Mouse (Mus musculus) embryonic facial prominence, embryonic 15.5 days (tissue): ENCODE measurements around the gene Cpne6. TPM values are rescaled to one million over a fixed set of nuclear protein-coding genes. Genes with fewer than 3 reads are reported as not detected.
A peak's percentile ranks its signal among the peaks of the same experiment; 100 is the strongest.

Experiments used
- ATAC-seq: fragments of 200-750 bp; cut with Nextera tagmentation; 2 replicates; pipeline ENCODE4 v1.8.0; 2017; ENCODE audit warnings: low read depth, moderate TSS enrichment; ENCODE audit not compliant: insufficient number of reproducible peaks, low FRiP score, low TSS enrichment
- H3K27ac ChIP-seq: fragments of 300-500 bp; sonication (generic); replicated peaks from 2 replicates; pipeline ENCODE4 v1.5.1; 2015; ENCODE audit warnings: mild to moderate bottlenecking, inconsistent platforms
- H3K27me3 ChIP-seq: fragments of 300-500 bp; sonication (generic); 2 replicates; pipeline ENCODE4 v1.6.1; 2015; ENCODE audit warnings: inconsistent platforms
- H3K36me3 ChIP-seq: fragments of 300-500 bp; sonication (generic); 2 replicates; pipeline ENCODE4 v1.6.1; 2015; ENCODE audit warnings: mild to moderate bottlenecking, inconsistent platforms
- H3K4me1 ChIP-seq: fragments of 300-500 bp; sonication (generic); 2 replicates; pipeline ENCODE4 v1.6.1; 2015; ENCODE audit warnings: inconsistent platforms
- H3K4me2 ChIP-seq: fragments of 300-500 bp; sonication (generic); replicated peaks from 2 replicates; pipeline ENCODE4 v1.6.1; 2015; ENCODE audit warnings: mild to moderate bottlenecking, inconsistent platforms
- H3K4me3 ChIP-seq: fragments of 300-500 bp; sonication (generic); replicated peaks from 2 replicates; pipeline ENCODE4 v1.5.1; 2015; ENCODE audit warnings: mild to moderate bottlenecking, inconsistent platforms
- H3K9ac ChIP-seq: fragments of 300-500 bp; sonication (generic); 2 replicates; pipeline ENCODE4 v1.6.1; 2015; ENCODE audit warnings: inconsistent platforms
- H3K9me3 ChIP-seq: fragments of 300-500 bp; sonication (generic); replicated peaks from 2 replicates; pipeline ENCODE4 v1.6.1; 2016; ENCODE audit warnings: inconsistent platforms
- WGBS: fragments of 180-500 bp; shearing (Covaris S2); methylation state at CpG from one replicate; pipeline ENCODE4 v1.1.7; 2015; 5-methylcytosine and 5-hydroxymethylcytosine counted together
- polyA plus RNA-seq: library from polyadenylated mRNA; unstranded; fragments of >200 nt; fragmentation: Nextera tagmentation; extraction: Ambion mirVana; gene quantifications from 2 replicates; pipeline ENCODE4 v1.2.1, GENCODE M21; 2015

The Cpne6 gene
- polyA plus RNA-seq, 1 experiment from 2014 or later = 1.6 TPM

DNA sequence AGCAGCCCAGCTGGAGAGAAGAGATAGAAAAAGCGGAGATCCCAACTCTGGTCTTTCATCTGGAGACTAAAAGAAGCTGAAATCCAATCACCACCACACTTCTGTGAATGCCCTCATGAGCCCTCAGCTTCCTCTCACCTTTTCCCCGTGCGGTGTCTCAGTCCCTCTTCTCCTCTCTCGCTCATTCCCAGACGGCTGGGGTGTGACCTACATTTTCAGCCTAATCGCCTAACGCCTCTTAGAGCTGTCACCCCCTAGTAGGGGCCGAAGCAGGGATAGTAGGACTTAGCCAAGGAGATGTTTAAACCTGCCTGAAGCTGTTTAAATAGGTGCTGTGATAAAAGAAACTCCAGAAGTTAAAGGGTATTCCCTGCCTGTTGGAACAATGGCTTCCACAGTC is 14.5 kb downstream of the Cpne6 start, which contains the start of gene Nrl:
Gene Nrl, minus strand, starts transcription at position 197 of the 400 bp plus-strand sequence.
- Histone ChIP-seq H3K27me3 (peaks cover 42% of the 10 kb centered on the region), H3K36me3 (no peaks in the 10 kb centered on the region), H3K4me2 (no peak within 1 kb of the TSS), H3K27ac (no peak within 1 kb of the TSS), H3K4me1 (peaks cover 10% of the 10 kb centered on the region), H3K4me3 (no peak within 1 kb of the TSS), H3K9me3 (no peaks in the 10 kb centered on the region), H3K9ac (no peak within 1 kb of the TSS)
- WGBS = 31% methylated on average over 8 of the region's 8 CpGs
- no peak for ATAC-seq

DNA sequence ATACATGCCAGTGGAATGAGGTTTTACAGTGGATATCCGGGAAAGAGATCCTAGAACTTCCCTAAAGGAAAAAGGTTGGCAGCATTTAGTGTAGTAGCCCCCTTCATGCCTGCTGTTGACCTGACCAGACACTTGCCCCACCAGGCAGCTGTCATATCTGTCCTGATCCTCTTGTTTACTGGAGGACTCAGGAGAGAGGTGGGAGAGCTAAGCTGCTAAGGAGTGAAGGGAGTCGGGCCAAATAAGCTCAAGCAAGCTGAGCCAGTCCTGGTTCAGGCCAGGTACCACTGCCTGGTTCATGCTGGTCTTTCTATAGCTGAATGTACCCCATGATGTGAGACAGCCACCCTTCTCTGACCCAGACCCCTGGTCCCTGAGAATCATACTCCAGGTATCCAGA is 16.4 kb downstream of the Cpne6 start:
- Histone ChIP-seq H3K9me3 (no peaks in the 10 kb centered on the region), H3K36me3 (no peaks in the 10 kb centered on the region), H3K27me3 (peaks cover 34% of the 10 kb centered on the region), H3K4me2 (no peak overlapping the region), H3K27ac (no peak overlapping the region), H3K4me3 (no peak overlapping the region), H3K9ac (no peak overlapping the region), H3K4me1 (no peaks in the 10 kb centered on the region)
- no peak for ATAC-seq
- 76% methylated on average over 2 of the region's 2 CpGs for WGBS

- ATAC-seq = no peak
- Histone ChIP-seq H3K4me3 (no peak overlapping the region), H3K4me1 (no peaks in the 10 kb centered on the region), H3K4me2 (no peak overlapping the region), H3K27ac (no peak overlapping the region), H3K36me3 (no peaks in the 10 kb centered on the region), H3K27me3 (peaks cover 21% of the 10 kb centered on the region), H3K9ac (no peak overlapping the region), H3K9me3 (no peaks in the 10 kb centered on the region)
- 16% methylated on average over 3 of the region's 3 CpGs for WGBS
Observed at GRCm38 (mm10) chr14:55527940-55528339, 17.7 kb downstream of the Cpne6 start.

DNA sequence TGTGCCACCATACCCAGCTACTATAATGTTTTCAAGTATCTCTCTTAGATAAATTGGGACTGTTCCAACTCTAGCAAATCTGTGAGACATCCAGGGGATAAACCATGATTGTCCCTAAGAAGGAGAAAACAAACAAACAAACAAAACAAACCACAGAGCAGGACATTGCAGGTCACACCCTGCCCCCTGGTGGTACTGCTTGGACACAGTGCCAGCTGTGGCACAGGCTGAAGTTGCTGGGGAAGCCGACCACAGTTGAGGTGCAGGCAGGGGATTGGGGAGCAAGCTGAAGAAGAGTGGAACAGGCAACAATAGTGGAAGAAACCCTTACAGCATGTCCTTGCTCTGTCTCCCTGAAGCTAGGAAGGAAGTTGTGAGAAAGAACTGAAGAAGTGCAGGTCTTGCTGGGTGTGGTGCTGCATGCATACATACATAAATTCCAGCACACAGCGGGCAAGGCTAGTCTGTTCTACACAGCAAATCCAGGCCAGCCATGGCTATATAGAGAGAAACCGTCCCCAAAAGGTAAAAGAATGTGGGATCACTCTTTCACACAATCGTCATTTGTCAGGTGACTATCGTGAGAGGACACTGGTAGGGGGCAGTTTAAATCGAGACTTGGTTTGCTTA is 26.0 kb downstream of the Cpne6 start:
- no peak overlapping the region for H3K4me3 ChIP-seq
- H3K9me3 ChIP-seq = no peaks in the 10 kb centered on the region
- ATAC-seq = no peak
- no peaks in the 10 kb centered on the region for H3K36me3 ChIP-seq
- H3K4me1 ChIP-seq = peaks cover 12% of the 10 kb centered on the region
- 50% methylated on average over 6 of the region's 6 CpGs for WGBS
- no peaks in the 10 kb centered on the region for H3K27me3 ChIP-seq
- H3K4me2 ChIP-seq = no peak overlapping the region
- H3K9ac ChIP-seq = no peak overlapping the region
- no peak overlapping the region for H3K27ac ChIP-seq

GRCm38 (mm10) chr14:55540067-55540786 is 30.0 kb downstream of the Cpne6 start, which contains the start of gene Pck2:
TSS of gene Pck2 (plus strand) at chr14:55540266.
- Histone ChIP-seq H3K36me3 (peaks cover 19% of the 10 kb centered on the region), H3K9me3 (no peaks in the 10 kb centered on the region), H3K4me3 (peak within 1 kb of the TSS; percentile 59), H3K27ac (peak within 1 kb of the TSS; percentile 90), H3K9ac (peak within 1 kb of the TSS; percentile 69), H3K27me3 (no peaks in the 10 kb centered on the region), H3K4me2 (peak within 1 kb of the TSS; percentile 82), H3K4me1 (peaks cover 22% of the 10 kb centered on the region)
- ATAC-seq = peak; percentile 90
- WGBS = under 1% methylated on average over 32 of the region's 32 CpGs

DNA sequence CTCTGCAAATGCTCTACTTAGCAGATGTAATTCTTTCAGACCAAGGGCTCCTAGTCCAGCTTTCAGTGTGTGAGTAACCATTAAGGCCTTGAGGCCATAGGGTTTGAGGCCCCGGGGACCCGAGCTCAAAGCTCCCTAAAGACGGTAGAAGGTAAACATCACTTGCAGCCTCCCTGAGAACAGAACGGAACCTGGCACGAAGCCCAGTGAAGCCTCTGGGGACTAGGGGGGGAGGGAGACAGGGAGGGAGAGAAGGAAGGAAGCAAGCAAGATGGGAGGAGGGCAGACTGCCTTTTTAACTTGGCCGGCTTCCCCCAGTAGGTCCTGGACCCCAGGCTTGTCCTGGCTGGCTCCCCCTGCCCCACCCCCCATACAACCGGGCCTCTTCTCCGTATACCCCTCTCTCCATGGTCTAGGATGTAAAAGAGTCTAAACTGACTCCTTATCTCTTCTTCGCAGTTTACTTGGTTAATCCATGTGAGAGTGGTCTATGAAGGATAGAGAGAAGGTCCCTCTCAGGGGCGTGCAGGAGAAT is 30.6 kb downstream of the Cpne6 start:
- Histone ChIP-seq H3K4me3 (peak overlapping the region; percentile 59), H3K36me3 (peaks cover 24% of the 10 kb centered on the region), H3K4me1 (peaks cover 22% of the 10 kb centered on the region), H3K9me3 (no peaks in the 10 kb centered on the region), H3K27ac (peak overlapping the region; percentile 90), H3K4me2 (peak overlapping the region; percentile 82), H3K27me3 (no peaks in the 10 kb centered on the region), H3K9ac (peak overlapping the region; percentile 69)
- 4% methylated on average over 10 of the region's 10 CpGs for WGBS
- peak; percentile 22 for ATAC-seq

- Histone ChIP-seq H3K9me3 (no peaks in the 10 kb centered on the region), H3K4me1 (peaks cover 22% of the 10 kb centered on the region), H3K9ac (no peak overlapping the region), H3K4me3 (no peak overlapping the region), H3K4me2 (no peak overlapping the region), H3K27me3 (no peaks in the 10 kb centered on the region), H3K36me3 (peaks cover 33% of the 10 kb centered on the region), H3K27ac (no peak overlapping the region)
- no peak for ATAC-seq
- 97% methylated on average over 12 of the region's 12 CpGs for WGBS
Observed at GRCm38 (mm10) chr14:55542268-55542667, 32.0 kb downstream of the Cpne6 start.

GRCm38 (mm10) chr14:55544334-55544733 is 34.1 kb downstream of the Cpne6 start:
- 76% methylated on average over 9 of the region's 9 CpGs for WGBS
- Histone ChIP-seq H3K9ac (no peak overlapping the region), H3K9me3 (no peaks in the 10 kb centered on the region), H3K27ac (no peak overlapping the region), H3K4me1 (peaks cover 22% of the 10 kb centered on the region), H3K36me3 (peaks cover 54% of the 10 kb centered on the region), H3K4me2 (no peak overlapping the region), H3K4me3 (no peak overlapping the region), H3K27me3 (no peaks in the 10 kb centered on the region)
- ATAC-seq = no peak

- WGBS = 82% methylated on average over 6 of the region's 6 CpGs
- H3K9me3 ChIP-seq = no peaks in the 10 kb centered on the region
- H3K27ac ChIP-seq = no peak overlapping the region
- H3K4me1 ChIP-seq = no peaks in the 10 kb centered on the region
- H3K4me2 ChIP-seq = no peak overlapping the region
- peaks cover 43% of the 10 kb centered on the region for H3K36me3 ChIP-seq
- no peak for ATAC-seq
- H3K4me3 ChIP-seq = no peak overlapping the region
- H3K27me3 ChIP-seq = no peaks in the 10 kb centered on the region
- no peak overlapping the region for H3K9ac ChIP-seq
Observed at GRCm38 (mm10) chr14:55550191-55550590, 39.9 kb downstream of the Cpne6 start.

GRCm38 (mm10) chr14:55551347-55551746 is 41.1 kb downstream of the Cpne6 start:
- no peak for ATAC-seq
- no peak overlapping the region for H3K27ac ChIP-seq
- peaks cover 35% of the 10 kb centered on the region for H3K36me3 ChIP-seq
- WGBS = 73% methylated on average over 5 of the region's 5 CpGs
- H3K4me2 ChIP-seq = no peak overlapping the region
- H3K9me3 ChIP-seq = no peaks in the 10 kb centered on the region
- H3K4me1 ChIP-seq = no peaks in the 10 kb centered on the region
- no peak overlapping the region for H3K9ac ChIP-seq
- H3K4me3 ChIP-seq = no peak overlapping the region
- H3K27me3 ChIP-seq = no peaks in the 10 kb centered on the region

- peaks cover 32% of the 10 kb centered on the region for H3K36me3 ChIP-seq
- no peaks in the 10 kb centered on the region for H3K9me3 ChIP-seq
- no peak for ATAC-seq
- H3K4me1 ChIP-seq = no peaks in the 10 kb centered on the region
- H3K4me2 ChIP-seq = no peak overlapping the region
- H3K27me3 ChIP-seq = no peaks in the 10 kb centered on the region
- WGBS = 86% methylated on average over 8 of the region's 8 CpGs
- no peak overlapping the region for H3K9ac ChIP-seq
- no peak overlapping the region for H3K4me3 ChIP-seq
- H3K27ac ChIP-seq = no peak overlapping the region
Observed at GRCm38 (mm10) chr14:55551794-55552193, 41.5 kb downstream of the Cpne6 start.
